Mouse (Mus musculus): ENCODE data around the gene Rec8. TPM values are rescaled to one million over a fixed set of nuclear protein-coding genes. Genes with fewer than 3 reads are reported as not detected.
A peak's percentile ranks its signal among the peaks of the same experiment; 100 is the strongest.

The Rec8 gene
- polyA plus RNA-seq, 1 experiment, result not detected

DNA sequence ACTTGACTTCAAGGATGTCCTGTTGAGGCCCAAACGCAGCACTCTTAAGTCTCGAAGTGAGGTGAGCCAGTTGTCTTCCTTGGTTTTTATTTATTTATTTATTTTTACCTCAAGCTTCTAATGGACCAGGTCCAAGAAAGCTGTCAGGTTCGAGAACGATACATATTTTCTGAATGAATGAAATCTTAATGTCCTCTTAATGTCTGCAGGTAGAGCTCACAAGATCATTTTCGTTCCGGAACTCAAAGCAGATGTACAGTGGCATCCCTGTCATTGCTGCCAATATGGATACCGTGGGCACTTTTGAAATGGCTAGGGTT lies 54.9 kb downstream of the Rec8 start:
- peak overlapping the region; percentile 90 for H3K4me2 ChIP-seq (ENCODE audit: low read depth)
- H3K79me2 ChIP-seq (ENCODE audit: control insufficient read depth, insufficient read depth), result peaks cover 51% of the 10 kb centered on the region
- peaks cover 18% of the 10 kb centered on the region for H3K36me3 ChIP-seq (ENCODE audit: control insufficient read depth, insufficient read depth)
- H3K4me3 ChIP-seq, result peak overlapping the region; percentile 82
- TF ChIP-seq CEBPB (IDR thresholded peaks at IDR 0.05; ENCODE audit: insufficient read depth, poor library complexity, severe bottlenecking) (no peak), POLR2AphosphoS2 (IDR thresholded peaks at IDR 0.05; ENCODE audit: insufficient read length, low read depth) (no peak), E2F4 (IDR thresholded peaks at IDR 0.05; ENCODE audit: insufficient read depth) (no peak), POLR2A (IDR thresholded peaks at IDR 0.05; ENCODE audit: insufficient read length, low read depth) (no peak), MAX (IDR thresholded peaks at IDR 0.05; ENCODE audit: low read depth) (no peak)
- peak overlapping the region; percentile 87 for H3ac ChIP-seq (ENCODE audit: control insufficient read depth, insufficient read length)
- H3K27me3 ChIP-seq (ENCODE audit: control insufficient read depth, insufficient read depth, insufficient read length), result no peaks in the 10 kb centered on the region

Other genes with a start within 250 kb of the Rec8 start
- gene Dhrs4, start 139.3 kb upstream of the Rec8 start, polyA plus RNA-seq (2012; fragmentation: generic; extraction: Trizol), result 29.6 TPM
- 0.08 TPM for gene Carmil3, start 127.4 kb upstream of the Rec8 start, polyA plus RNA-seq (2012; fragmentation: generic; extraction: Trizol)
- gene Cpne6, start 107.6 kb upstream of the Rec8 start, polyA plus RNA-seq (2012; fragmentation: generic; extraction: Trizol), result not detected
- gene Nrl, start 93.1 kb upstream of the Rec8 start, polyA plus RNA-seq (2012; fragmentation: generic; extraction: Trizol), result not detected
- 252 TPM for gene Pck2, start 77.8 kb upstream of the Rec8 start, polyA plus RNA-seq (2012; fragmentation: generic; extraction: Trizol)
- gene Dcaf11, start 58.0 kb upstream of the Rec8 start, polyA plus RNA-seq (2012; fragmentation: generic; extraction: Trizol), result 38.7 TPM
- gene A730061H03Rik, start 57.6 kb upstream of the Rec8 start, polyA plus RNA-seq (2012; fragmentation: generic; extraction: Trizol), result 0.48 TPM
- 12.8 TPM for gene Fitm1, start 42.4 kb upstream of the Rec8 start, polyA plus RNA-seq (2012; fragmentation: generic; extraction: Trizol)
- gene Psme1, start 39.9 kb upstream of the Rec8 start, polyA plus RNA-seq (2012; fragmentation: generic; extraction: Trizol), result 81.7 TPM
- gene Emc9, start 32.7 kb upstream of the Rec8 start, polyA plus RNA-seq (2012; fragmentation: generic; extraction: Trizol), result 18.5 TPM
- 139 TPM for gene Psme2, start 26.9 kb upstream of the Rec8 start, polyA plus RNA-seq (2012; fragmentation: generic; extraction: Trizol)
- gene Rnf31, start 26.3 kb upstream of the Rec8 start, polyA plus RNA-seq (2012; fragmentation: generic; extraction: Trizol), result 11.2 TPM
- 4.0 TPM for gene Irf9, start 14.5 kb upstream of the Rec8 start, polyA plus RNA-seq (2012; fragmentation: generic; extraction: Trizol)
- 109 TPM for gene Ipo4, start 17.9 kb downstream of the Rec8 start, polyA plus RNA-seq (2012; fragmentation: generic; extraction: Trizol)
- 0.17 TPM for gene Gm49378, start 19.9 kb downstream of the Rec8 start, polyA plus RNA-seq (2012; fragmentation: generic; extraction: Trizol)
- 57.9 TPM for gene Tm9sf1, start 25.8 kb downstream of the Rec8 start, polyA plus RNA-seq (2012; fragmentation: generic; extraction: Trizol)
- 0.18 TPM for gene Tssk4, start 32.1 kb downstream of the Rec8 start, polyA plus RNA-seq (2012; fragmentation: generic; extraction: Trizol)
- gene Mdp1, start 42.5 kb downstream of the Rec8 start, polyA plus RNA-seq (2012; fragmentation: generic; extraction: Trizol), result 21.3 TPM
- gene Gmpr2, start 53.9 kb downstream of the Rec8 start, polyA plus RNA-seq (2012; fragmentation: generic; extraction: Trizol), result 11.9 TPM
- 361 TPM for gene Nedd8, start 54.1 kb downstream of the Rec8 start, polyA plus RNA-seq (2012; fragmentation: generic; extraction: Trizol)
- gene Tinf2, start 63.8 kb downstream of the Rec8 start, polyA plus RNA-seq (2012; fragmentation: generic; extraction: Trizol), result 12.0 TPM
- gene Tgm1, start 95.9 kb downstream of the Rec8 start, polyA plus RNA-seq (2012; fragmentation: generic; extraction: Trizol), result 0.06 TPM
- gene Rabggta, start 104.2 kb downstream of the Rec8 start, polyA plus RNA-seq (2012; fragmentation: generic; extraction: Trizol), result 18.4 TPM
- gene Dhrs1, start 127.7 kb downstream of the Rec8 start, polyA plus RNA-seq (2012; fragmentation: generic; extraction: Trizol), result 76.3 TPM
- gene Nop9, start 127.7 kb downstream of the Rec8 start, polyA plus RNA-seq (2012; fragmentation: generic; extraction: Trizol), result 24.9 TPM
- gene Cideb, start 140.4 kb downstream of the Rec8 start, polyA plus RNA-seq (2012; fragmentation: generic; extraction: Trizol), result 0.17 TPM
- gene Ltb4r2, start 143.4 kb downstream of the Rec8 start, polyA plus RNA-seq (2012; fragmentation: generic; extraction: Trizol), result 0.01 TPM
- 0.04 TPM for gene Ltb4r1, start 147.9 kb downstream of the Rec8 start, polyA plus RNA-seq (2012; fragmentation: generic; extraction: Trizol)
- 0.06 TPM for gene Adcy4, start 166.1 kb downstream of the Rec8 start, polyA plus RNA-seq (2012; fragmentation: generic; extraction: Trizol)
- 0.28 TPM for gene Ripk3, start 170.8 kb downstream of the Rec8 start, polyA plus RNA-seq (2012; fragmentation: generic; extraction: Trizol)
- 2.8 TPM for gene Nfatc4, start 205.1 kb downstream of the Rec8 start, polyA plus RNA-seq (2012; fragmentation: generic; extraction: Trizol)
- gene Nynrin, start 236.0 kb downstream of the Rec8 start, polyA plus RNA-seq (2012; fragmentation: generic; extraction: Trizol), result 0.12 TPM